Mouse (Mus musculus) right cerebral cortex, adult 18-20 months (tissue): ENCODE measurements around the gene Tmem126a.
A peak's percentile ranks its signal among the peaks of the same experiment; 100 is the strongest.

ENCODE experiments used
- DNase-seq: peaks from one replicate; pipeline ENCODE4 v3.0.0; 2022; ENCODE audit warnings: mixed read lengths

Gene Tmem126a

GRCm38 (mm10) chr7:90456845-90457468 is at the start of gene Tmem126a:
TSS of gene Tmem126a (minus strand) at chr7:90457229.
- DNase-seq, result peak; percentile 90

GRCm38 (mm10) chr7:90482607-90483006 is 25.6 kb upstream of the Tmem126a start:
- DNase-seq, result no peak

- peak; percentile 47 for DNase-seq
These were observed 19.6 kb upstream of the Tmem126a start, which contains the start of gene Dlg2 for GRCm38 (mm10) chr7:90476313-90477245. TSS of gene Dlg2 (plus strand) at chr7:90476672.

GRCm38 (mm10) chr7:90475793-90476312 is 18.8 kb upstream of the Tmem126a start, which contains the start of gene Tmem126b:
TSS of gene Tmem126b (minus strand) at chr7:90476001.
- peak; percentile 100 for DNase-seq

- DNase-seq, result no peak
These were observed 16.5 kb upstream of the Tmem126a start for GRCm38 (mm10) chr7:90473511-90473910.

- no peak for DNase-seq
These were observed 4.4 kb upstream of the Tmem126a start for GRCm38 (mm10) chr7:90461441-90461840.

- DNase-seq, result no peak
These were observed 3.9 kb upstream of the Tmem126a start for GRCm38 (mm10) chr7:90460930-90461329.

- DNase-seq, result no peak
These were observed 3.3 kb upstream of the Tmem126a start for GRCm38 (mm10) chr7:90460330-90460729.

GRCm38 (mm10) chr7:90457517-90457916 is 488 bp upstream of the Tmem126a start:
- no peak for DNase-seq

- DNase-seq, result no peak
These were observed 732 bp downstream of the Tmem126a start for GRCm38 (mm10) chr7:90456149-90456844.

- no peak for DNase-seq
These were observed 12.8 kb downstream of the Tmem126a start for GRCm38 (mm10) chr7:90444206-90444605.

GRCm38 (mm10) chr7:90443101-90444091 is 13.6 kb downstream of the Tmem126a start:
- DNase-seq, result peak; percentile 77

- DNase-seq, result peak; percentile 97
These were observed 14.4 kb downstream of the Tmem126a start, which contains the start of gene Crebzf for GRCm38 (mm10) chr7:90442518-90443080. TSS of gene Crebzf (plus strand) at chr7:90442729.

GRCm38 (mm10) chr7:90442070-90442469 is 15.0 kb downstream of the Tmem126a start:
- DNase-seq, result no peak

GRCm38 (mm10) chr7:90440044-90440443 is 17.0 kb downstream of the Tmem126a start:
- no peak for DNase-seq

- DNase-seq, result no peak
These were observed 24.8 kb downstream of the Tmem126a start for GRCm38 (mm10) chr7:90432221-90432620.

- no peak for DNase-seq
These were observed 30.0 kb downstream of the Tmem126a start for GRCm38 (mm10) chr7:90427006-90427405.

GRCm38 (mm10) chr7:90426020-90427001 is 30.7 kb downstream of the Tmem126a start, which contains the start of gene Ccdc89:
TSS of gene Ccdc89 (plus strand) at chr7:90426577.
- DNase-seq, result peak; percentile 86

GRCm38 (mm10) chr7:90409934-90410333 is 47.1 kb downstream of the Tmem126a start:
- DNase-seq, result peak; percentile 55
